Mouse (Mus musculus) adrenal gland, postnatal 25 days (tissue): ENCODE results near the gene Rxfp4. TPM values are rescaled to one million over a fixed set of nuclear protein-coding genes. Genes with fewer than 3 reads are reported as not detected.
A peak's percentile ranks its signal among the peaks of the same experiment; 100 is the strongest.
"Not testable (repeated sequence)": the region's sequence is repeated elsewhere in the genome, so short reads cannot be mapped to it uniquely, and the experiment has no call there.

Experiments
- DNase-seq: peaks from one replicate; pipeline ENCODE4 v3.0.0; 2021; ENCODE audit warnings: mixed read lengths
- total RNA-seq: library from RNA; stranded (reverse); gene quantifications from 2 replicates; pipeline ENCODE4 v1.2.3, GENCODE M21; 2021

Gene Rxfp4
- total RNA-seq, 1 experiment from 2014 or later, result not detected

DNA sequence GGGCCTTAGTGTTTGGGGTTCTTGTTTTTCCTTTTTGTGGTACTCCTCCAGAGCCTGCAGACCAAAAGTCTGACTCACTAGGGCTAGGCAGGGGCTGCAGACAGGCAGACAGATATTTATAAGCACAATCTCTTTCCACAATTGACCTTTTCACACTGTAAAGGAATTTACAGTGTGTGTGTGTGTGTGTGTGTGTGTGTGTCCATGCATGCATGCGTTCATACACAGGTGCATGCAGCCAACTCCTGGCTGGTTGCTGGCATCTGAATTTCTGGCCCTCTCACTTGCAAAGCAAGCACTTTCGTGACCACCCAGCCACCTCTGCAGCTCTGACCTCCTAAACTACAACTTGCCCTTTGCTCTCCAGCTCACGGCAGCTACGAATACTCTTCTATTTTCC is 43.9 kb downstream of the Rxfp4 start:
- DNase-seq, result no peak

DNA sequence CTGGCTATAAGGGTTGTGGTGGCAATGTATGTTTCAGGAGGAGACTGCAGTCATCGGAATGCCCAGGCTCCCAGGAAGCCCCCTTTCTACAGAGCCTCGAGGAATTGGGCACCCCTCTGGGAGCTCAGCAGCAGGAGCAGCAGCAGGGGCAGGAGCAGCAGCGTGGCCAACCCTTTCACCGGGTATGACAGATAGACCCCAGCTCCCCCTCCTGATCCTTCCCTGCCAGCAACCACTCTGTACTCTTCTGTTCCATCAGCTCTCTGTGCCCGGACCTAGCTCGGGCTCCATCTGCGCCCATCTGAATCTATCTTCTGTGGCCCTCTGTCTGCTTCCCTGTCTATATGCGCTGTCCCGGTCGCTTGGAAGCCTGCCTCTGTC is 45.2 kb downstream of the Rxfp4 start:
- DNase-seq, result no peak

DNA sequence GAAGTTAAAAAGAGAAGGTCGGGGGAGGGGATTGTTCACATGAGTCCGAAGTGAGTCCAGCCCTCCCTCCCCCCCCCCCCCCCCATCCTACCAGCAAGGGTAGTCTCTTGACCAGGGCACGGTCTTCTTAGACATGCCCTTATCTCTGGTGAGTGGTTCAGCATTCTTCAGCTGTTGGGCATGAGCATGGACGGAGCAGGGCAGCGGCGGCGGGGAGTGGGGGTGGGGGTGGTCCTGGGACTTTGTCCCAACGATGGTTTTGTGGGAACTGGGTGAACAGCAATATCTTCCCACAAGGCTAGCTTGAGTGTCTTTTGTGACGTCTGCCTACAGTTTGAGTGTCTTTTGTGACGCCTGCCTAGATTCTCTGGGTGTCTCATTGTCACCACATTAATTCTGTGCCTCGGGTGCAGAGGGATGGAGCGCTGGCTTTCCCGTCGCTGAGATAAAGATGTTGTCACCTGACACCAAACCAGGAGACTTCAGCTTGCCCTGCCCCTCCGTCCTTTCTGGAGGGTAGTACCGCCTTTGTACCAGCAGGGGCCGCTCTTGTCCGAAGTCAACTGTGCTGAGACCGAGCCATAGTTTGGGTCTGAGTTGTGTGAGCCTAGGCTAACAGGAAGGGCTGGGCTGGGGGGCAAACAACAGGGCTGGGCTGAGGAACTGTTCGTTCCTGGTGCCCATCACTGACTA is 45.7 kb downstream of the Rxfp4 start:
- peak; percentile 83 for DNase-seq

DNA sequence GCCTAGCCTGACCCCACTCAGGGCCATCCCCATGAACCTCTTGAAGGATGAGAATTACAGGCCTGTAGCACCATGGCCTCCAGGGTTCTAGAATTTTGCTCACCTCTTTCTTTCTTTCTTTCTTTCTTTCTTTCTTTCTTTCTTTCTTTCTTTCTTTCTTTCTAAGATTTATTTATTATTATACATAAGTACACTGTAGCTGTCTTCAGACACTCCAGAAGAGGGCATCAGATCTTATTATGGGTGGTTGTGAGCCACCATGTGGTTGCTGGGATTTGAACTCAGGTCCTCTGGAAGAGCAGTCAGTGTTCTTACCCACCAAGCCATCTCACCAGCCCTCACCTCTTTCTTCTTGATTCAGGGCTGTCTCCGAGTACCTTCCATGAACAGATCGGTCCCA is 47.3 kb downstream of the Rxfp4 start, which contains the start of gene Arhgef2:
Gene Arhgef2, plus strand, starts transcription at position 301 of the 400 bp plus-strand sequence.
- not testable (repeated sequence) for DNase-seq

DNA sequence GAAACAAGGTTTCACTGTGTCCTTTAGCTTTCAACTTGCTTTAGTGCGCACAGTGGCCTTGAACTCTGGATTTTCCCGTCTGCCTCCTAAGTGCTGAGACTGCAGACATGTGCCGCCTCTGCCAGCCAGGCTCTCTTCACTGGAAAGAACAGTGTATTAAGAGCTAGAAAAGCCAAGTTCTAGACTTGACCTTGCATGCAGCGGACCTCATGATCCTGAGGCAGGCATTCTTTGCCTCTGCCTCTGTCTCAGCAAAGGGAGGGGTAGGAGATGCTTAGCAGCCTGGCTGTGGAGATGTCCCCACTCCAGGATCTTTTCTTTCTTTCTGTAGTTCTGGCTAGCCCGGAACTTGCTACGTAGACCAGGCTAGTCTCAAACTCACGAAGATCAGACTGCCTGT is 48.1 kb downstream of the Rxfp4 start:
- DNase-seq, result peak; percentile 19

DNA sequence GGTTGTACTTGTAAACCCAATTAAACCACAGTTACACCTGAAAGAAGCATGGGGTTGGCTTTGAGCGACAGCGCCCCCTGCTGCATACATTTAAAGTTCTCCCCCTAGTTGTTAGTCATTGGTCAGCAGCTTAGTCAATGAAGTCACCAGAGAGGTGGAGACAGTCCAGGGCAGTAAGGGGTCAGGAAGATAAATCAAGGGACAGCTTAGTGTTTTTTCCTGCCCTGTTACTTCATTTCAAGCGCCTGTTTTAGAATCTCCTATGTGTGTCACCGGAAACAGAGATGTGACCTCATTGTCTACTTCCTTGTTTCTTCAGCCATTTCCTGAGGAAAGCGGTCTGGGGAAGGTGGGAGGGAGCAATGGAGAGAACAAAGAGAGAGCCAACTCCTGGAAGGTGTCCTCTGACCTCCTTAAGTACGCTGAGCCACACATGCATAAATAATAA is 49.2 kb downstream of the Rxfp4 start:
- DNase-seq, result peak; percentile 79

DNA sequence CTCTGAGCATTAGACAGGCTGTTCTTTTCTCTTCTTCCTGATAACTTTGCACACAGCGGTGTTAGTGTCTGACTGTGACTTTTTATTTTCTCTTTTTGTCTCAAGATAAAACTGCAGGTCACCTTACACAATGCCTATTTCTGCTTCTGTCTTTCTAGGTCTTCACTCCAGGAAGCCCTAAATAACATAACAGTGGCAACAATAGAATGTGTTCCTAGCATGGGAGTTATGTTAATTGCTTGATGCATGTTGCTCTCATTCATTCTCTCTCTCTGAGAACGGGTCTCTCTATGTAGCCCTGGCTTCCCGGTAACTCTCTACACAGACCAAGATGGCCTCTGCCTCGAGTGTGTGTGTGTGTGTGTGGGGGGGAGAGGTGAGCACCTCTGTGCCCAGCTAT is 50.5 kb downstream of the Rxfp4 start:
- DNase-seq, result no peak

Other genes with a start within 250 kb of the Rxfp4 start
- 34.9 and 41.2 TPM in 2 replicates for gene Pmf1, start 242.8 kb downstream of the Rxfp4 start, total RNA-seq
- 42.9 and 45.9 TPM in 2 replicates for gene Slc25a44, start 228.0 kb downstream of the Rxfp4 start, total RNA-seq
- gene Sema4a, start 192.0 kb downstream of the Rxfp4 start, total RNA-seq, result 6.0 and 6.2 TPM in 2 replicates
- gene Lmna, start 143.2 kb downstream of the Rxfp4 start, total RNA-seq, result 90.6 and 91.1 TPM in 2 replicates
- gene Mex3a, start 120.7 kb downstream of the Rxfp4 start, total RNA-seq, result 3.3 and 3.5 TPM in 2 replicates
- not detected in 2 replicates for gene Rab25, start 104.8 kb downstream of the Rxfp4 start, total RNA-seq
- gene Lamtor2, start 100.1 kb downstream of the Rxfp4 start, total RNA-seq, result 148 and 150 TPM in 2 replicates
- gene Ubqln4, start 99.4 kb downstream of the Rxfp4 start, total RNA-seq, result 74.3 and 87.0 TPM in 2 replicates
- gene Ssr2, start 77.3 kb downstream of the Rxfp4 start, total RNA-seq, result 199 and 214 TPM in 2 replicates
- gene Arhgef2, start 47.2 kb downstream of the Rxfp4 start, total RNA-seq, result 35.4 and 35.9 TPM in 2 replicates
- gene Khdc4, start 32.7 kb upstream of the Rxfp4 start, total RNA-seq, result 64.9 and 69.4 TPM in 2 replicates
- gene Rit1, start 63.7 kb upstream of the Rxfp4 start, total RNA-seq, result 48.7 and 65.4 TPM in 2 replicates
- 7.8 and 11.1 TPM in 2 replicates for gene Syt11, start 122.0 kb upstream of the Rxfp4 start, total RNA-seq
- 35.2 and 40.3 TPM in 2 replicates for gene Gon4l, start 182.1 kb upstream of the Rxfp4 start, total RNA-seq